Mouse (Mus musculus): ENCODE data around the gene Fcho2. TPM values are rescaled to one million over a fixed set of nuclear protein-coding genes. Genes with fewer than 3 reads are reported as not detected.

Fcho2 gene
- total RNA-seq, 2 experiments from 2014 or later = 37.6 to 38.9 TPM

GRCm38 (mm10) chr13:98680470-98681060 is 134.7 kb downstream of the Fcho2 start:
- no peak for DNase-seq (ENCODE audit: low spot score in 2 of 2)

GRCm38 (mm10) chr13:98679631-98680041 is 135.6 kb downstream of the Fcho2 start:
- no peak for DNase-seq (ENCODE audit: low spot score in 2 of 2)

- no peak for DNase-seq (ENCODE audit: low spot score in 2 of 2)
These were observed 136.0 kb downstream of the Fcho2 start for GRCm38 (mm10) chr13:98679230-98679629.

GRCm38 (mm10) chr13:98673922-98674321 is 141.3 kb downstream of the Fcho2 start:
- DNase-seq (ENCODE audit: low spot score in 2 of 2) = no peak

Other genes starting within 250 kb of the Fcho2 start
- gene Tmem174, start 178.0 kb downstream of the Fcho2 start, total RNA-seq (2021) = under 1 TPM in 1 of 2 experiments, not detected in 1; 0.27 TPM
- 1 to 10 TPM in 1 of 2 experiments, under 1 TPM in 1; 0.96 to 1.6 TPM for gene Tmem171, start 120.6 kb downstream of the Fcho2 start, total RNA-seq (2021)
- 10 to 100 TPM; 67.0 to 67.5 TPM for gene Tnpo1, start 110.9 kb upstream of the Fcho2 start, total RNA-seq (2021)
- gene 1700024P04Rik, start 169.1 kb upstream of the Fcho2 start, total RNA-seq (2021) = not detected